Mouse (Mus musculus) limb, embryonic 13.5 days (tissue): ENCODE results near the gene Klk15. TPM values are rescaled to one million over a fixed set of nuclear protein-coding genes. Genes with fewer than 3 reads are reported as not detected.

Experiments used
- ATAC-seq: fragments of 200-750 bp; cut with Nextera tagmentation; 2 replicates; pipeline ENCODE4 v1.8.0; 2017; ENCODE audit warnings: low read depth, moderate number of reproducible peaks, moderate TSS enrichment; ENCODE audit not compliant: low FRiP score
- H3K27ac ChIP-seq: fragments of 300-500 bp; sonication (generic); 2 replicates; pipeline ENCODE4 v1.5.1; 2015; ENCODE audit warnings: inconsistent platforms, mild to moderate bottlenecking, moderate library complexity
- H3K27me3 ChIP-seq: fragments of 300-500 bp; sonication (generic); 2 replicates; pipeline ENCODE4 v1.6.1; 2015; ENCODE audit warnings: mild to moderate bottlenecking, inconsistent platforms
- H3K36me3 ChIP-seq: fragments of 300-500 bp; sonication (generic); 2 replicates; pipeline ENCODE4 v1.6.1; 2015; ENCODE audit warnings: inconsistent platforms, mild to moderate bottlenecking, moderate library complexity
- H3K4me1 ChIP-seq: fragments of 300-500 bp; sonication (generic); 2 replicates; pipeline ENCODE4 v1.6.1; 2015; ENCODE audit warnings: inconsistent platforms
- H3K4me2 ChIP-seq: fragments of 300-500 bp; sonication (generic); replicated peaks from 2 replicates; pipeline ENCODE4 v1.6.1; 2015; ENCODE audit warnings: inconsistent platforms, mild to moderate bottlenecking, moderate library complexity
- H3K4me3 ChIP-seq: fragments of 300-500 bp; sonication (generic); 2 replicates; pipeline ENCODE4 v1.5.1; 2015; ENCODE audit warnings: moderate library complexity, mild to moderate bottlenecking, inconsistent platforms
- H3K9ac ChIP-seq: fragments of 300-500 bp; sonication (generic); 2 replicates; pipeline ENCODE4 v1.6.1; 2015; ENCODE audit warnings: mild to moderate bottlenecking, inconsistent platforms
- H3K9me3 ChIP-seq: fragments of 300-500 bp; sonication (generic); 2 replicates; pipeline ENCODE4 v1.6.1; 2016; ENCODE audit warnings: inconsistent platforms
- WGBS: fragments of 180-500 bp; shearing (Covaris S2); methylation state at CpG from one replicate; pipeline ENCODE4 v1.1.7; 2015; 5-methylcytosine and 5-hydroxymethylcytosine counted together
- polyA plus RNA-seq: library from polyadenylated mRNA; unstranded; fragments of >200 nt; fragmentation: Nextera tagmentation; extraction: Ambion mirVana; gene quantifications from 2 replicates; pipeline ENCODE4 v1.2.1, GENCODE M21; 2015

Gene Klk15
- not detected in 2 replicates for polyA plus RNA-seq

GRCm38 (mm10) chr7:43933440-43933839 lies at the start of gene Klk15:
Gene Klk15, plus strand, starts transcription at chr7:43933740.
- Histone ChIP-seq H3K9me3 (no peaks in the 10 kb centered on the region), H3K36me3 (no peaks in the 10 kb centered on the region), H3K4me1 (no peaks in the 10 kb centered on the region; the same call in 1 of the 2 replicates), H3K4me2 (no peak within 1 kb of the TSS), H3K27ac (no peak within 1 kb of the TSS), H3K27me3 (no peaks in the 10 kb centered on the region), H3K4me3 (no peak within 1 kb of the TSS), H3K9ac (no peak within 1 kb of the TSS)
- WGBS: 86% methylated on average over 3 of the region's 3 CpGs
- ATAC-seq: no peak

- ATAC-seq: no peak
- WGBS: 60% methylated on average over 5 of the region's 5 CpGs
- no peaks in the 10 kb centered on the region for H3K36me3 ChIP-seq
- no peaks in the 10 kb centered on the region for H3K27me3 ChIP-seq
- H3K4me2 ChIP-seq: no peak overlapping the region
- no peak overlapping the region for H3K27ac ChIP-seq
- H3K9ac ChIP-seq: no peak overlapping the region
- no peaks in the 10 kb centered on the region for H3K4me1 ChIP-seq
- no peaks in the 10 kb centered on the region for H3K9me3 ChIP-seq
- no peak overlapping the region for H3K4me3 ChIP-seq
These were observed 42.2 kb upstream of the Klk15 start for GRCm38 (mm10) chr7:43891365-43891764.

- 48% methylated on average over 3 of the region's 3 CpGs for WGBS
- Histone ChIP-seq H3K4me2 (no peak overlapping the region), H3K4me1 (no peaks in the 10 kb centered on the region), H3K27me3 (no peaks in the 10 kb centered on the region), H3K9me3 (no peaks in the 10 kb centered on the region), H3K36me3 (no peaks in the 10 kb centered on the region), H3K4me3 (no peak overlapping the region), H3K27ac (no peak overlapping the region), H3K9ac (no peak overlapping the region)
- no peak for ATAC-seq
These were observed 41.8 kb upstream of the Klk15 start for GRCm38 (mm10) chr7:43891788-43892187.

GRCm38 (mm10) chr7:43894836-43895235 lies 38.7 kb upstream of the Klk15 start:
- 11% methylated on average over 1 of the region's 1 CpGs for WGBS
- no peaks in the 10 kb centered on the region for H3K36me3 ChIP-seq
- peak; percentile 92 for ATAC-seq
- no peak overlapping the region for H3K4me2 ChIP-seq
- no peak overlapping the region for H3K27ac ChIP-seq
- no peaks in the 10 kb centered on the region for H3K4me1 ChIP-seq
- H3K27me3 ChIP-seq: no peaks in the 10 kb centered on the region
- H3K9ac ChIP-seq: no peak overlapping the region
- H3K4me3 ChIP-seq: no peak overlapping the region
- no peaks in the 10 kb centered on the region for H3K9me3 ChIP-seq

- Histone ChIP-seq H3K36me3 (no peaks in the 10 kb centered on the region), H3K9ac (no peak overlapping the region), H3K27me3 (no peaks in the 10 kb centered on the region), H3K27ac (no peak overlapping the region), H3K9me3 (no peaks in the 10 kb centered on the region), H3K4me1 (no peaks in the 10 kb centered on the region), H3K4me2 (no peak overlapping the region), H3K4me3 (no peak overlapping the region)
- 71% methylated on average over 9 of the region's 9 CpGs for WGBS
- no peak for ATAC-seq
These were observed 18.7 kb upstream of the Klk15 start for GRCm38 (mm10) chr7:43914821-43915220.

- Histone ChIP-seq H3K4me1 (no peaks in the 10 kb centered on the region), H3K9ac (no peak overlapping the region), H3K36me3 (no peaks in the 10 kb centered on the region), H3K9me3 (no peaks in the 10 kb centered on the region), H3K27ac (no peak overlapping the region), H3K27me3 (no peaks in the 10 kb centered on the region), H3K4me3 (no peak overlapping the region), H3K4me2 (no peak overlapping the region)
- ATAC-seq: no peak
- WGBS: 85% methylated on average over 13 of the region's 13 CpGs
These were observed 15.1 kb upstream of the Klk15 start for GRCm38 (mm10) chr7:43918426-43918825.

- Histone ChIP-seq H3K36me3 (no peaks in the 10 kb centered on the region), H3K9me3 (no peaks in the 10 kb centered on the region), H3K4me1 (no peaks in the 10 kb centered on the region), H3K4me3 (no peak overlapping the region), H3K9ac (no peak overlapping the region), H3K27ac (no peak overlapping the region), H3K27me3 (no peaks in the 10 kb centered on the region), H3K4me2 (no peak overlapping the region)
- WGBS: 80% methylated on average over 8 of the region's 8 CpGs
- no peak for ATAC-seq
These were observed 14.7 kb upstream of the Klk15 start for GRCm38 (mm10) chr7:43918871-43919270.

GRCm38 (mm10) chr7:43919559-43920451 lies 13.7 kb upstream of the Klk15 start:
- no peaks in the 10 kb centered on the region for H3K4me1 ChIP-seq
- H3K27me3 ChIP-seq: no peaks in the 10 kb centered on the region
- H3K36me3 ChIP-seq: no peaks in the 10 kb centered on the region
- H3K9me3 ChIP-seq: no peaks in the 10 kb centered on the region
- H3K9ac ChIP-seq: no peak overlapping the region
- WGBS: 31% methylated on average over 14 of the region's 14 CpGs
- H3K27ac ChIP-seq: no peak overlapping the region
- peak; percentile 81 for ATAC-seq
- H3K4me2 ChIP-seq: no peak overlapping the region
- H3K4me3 ChIP-seq: no peak overlapping the region

- H3K27me3 ChIP-seq: no peaks in the 10 kb centered on the region
- ATAC-seq: no peak
- H3K4me2 ChIP-seq: no peak overlapping the region
- H3K27ac ChIP-seq: no peak overlapping the region
- no peak overlapping the region for H3K4me3 ChIP-seq
- no peaks in the 10 kb centered on the region for H3K36me3 ChIP-seq
- H3K4me1 ChIP-seq: no peaks in the 10 kb centered on the region
- no peaks in the 10 kb centered on the region for H3K9me3 ChIP-seq
- 91% methylated on average over 3 of the region's 3 CpGs for WGBS
- no peak overlapping the region for H3K9ac ChIP-seq
These were observed 13.0 kb upstream of the Klk15 start for GRCm38 (mm10) chr7:43920582-43920981.

GRCm38 (mm10) chr7:43921087-43921486 lies 12.5 kb upstream of the Klk15 start:
- Histone ChIP-seq H3K36me3 (no peaks in the 10 kb centered on the region), H3K4me2 (no peak overlapping the region), H3K9ac (no peak overlapping the region), H3K9me3 (no peaks in the 10 kb centered on the region), H3K4me1 (no peaks in the 10 kb centered on the region), H3K27me3 (no peaks in the 10 kb centered on the region), H3K27ac (no peak overlapping the region), H3K4me3 (no peak overlapping the region)
- no peak for ATAC-seq
- 81% methylated on average over 6 of the region's 6 CpGs for WGBS

GRCm38 (mm10) chr7:43921941-43922340 lies 11.6 kb upstream of the Klk15 start:
- no peak for ATAC-seq
- no peak overlapping the region for H3K27ac ChIP-seq
- 90% methylated on average over 2 of the region's 2 CpGs for WGBS

GRCm38 (mm10) chr7:43925985-43926384 lies 7.6 kb upstream of the Klk15 start:
- 72% methylated on average over 5 of the region's 5 CpGs for WGBS
- no peak for ATAC-seq
- no peaks in the 10 kb centered on the region for H3K9me3 ChIP-seq
- no peak overlapping the region for H3K4me3 ChIP-seq
- no peaks in the 10 kb centered on the region for H3K27me3 ChIP-seq
- no peaks in the 10 kb centered on the region for H3K4me1 ChIP-seq
- no peak overlapping the region for H3K9ac ChIP-seq
- no peak overlapping the region for H3K4me2 ChIP-seq
- H3K36me3 ChIP-seq: no peaks in the 10 kb centered on the region
- no peak overlapping the region for H3K27ac ChIP-seq

More at GRCm38 (mm10) chr7:43921941-43922340, 11.6 kb upstream of the Klk15 start:
- Histone ChIP-seq H3K9ac (no peak overlapping the region), H3K9me3 (no peaks in the 10 kb centered on the region), H3K4me1 (no peaks in the 10 kb centered on the region), H3K4me2 (no peak overlapping the region), H3K36me3 (no peaks in the 10 kb centered on the region), H3K4me3 (no peak overlapping the region), H3K27me3 (no peaks in the 10 kb centered on the region)

GRCm38 (mm10) chr7:43928521-43928920 lies 5.0 kb upstream of the Klk15 start:
- H3K9me3 ChIP-seq: no peaks in the 10 kb centered on the region
- no peak overlapping the region for H3K4me3 ChIP-seq
- WGBS: 40% methylated on average over 4 of the region's 4 CpGs
- no peak overlapping the region for H3K9ac ChIP-seq
- ATAC-seq: no peak
- no peak overlapping the region for H3K27ac ChIP-seq
- no peaks in the 10 kb centered on the region for H3K27me3 ChIP-seq
- H3K4me2 ChIP-seq: no peak overlapping the region
- no peaks in the 10 kb centered on the region; the same call in 1 of the 2 replicates for H3K4me1 ChIP-seq
- H3K36me3 ChIP-seq: no peaks in the 10 kb centered on the region
